Mouse (Mus musculus) embryonic fibroblast, embryonic 13.5 days (primary cell): ENCODE results near the gene Pex12.
"Not testable (repeated sequence)": the region's sequence is repeated elsewhere in the genome, so short reads cannot be mapped to it uniquely, and the experiment has no call there.

Source experiments
- CTCF ChIP-seq: IDR thresholded peaks from 2 replicates; pipeline ENCODE4 v1.5.1; 2011; ENCODE audit warnings: mild to moderate bottlenecking, control low read depth, low read length, moderate library complexity, borderline replicate concordance; ENCODE audit not compliant: insufficient read depth
- POLR2A ChIP-seq: IDR thresholded peaks from 2 replicates; pipeline ENCODE4 v1.6.1; 2011; ENCODE audit warnings: low read depth, mild to moderate bottlenecking, control low read depth, low read length, moderate library complexity

- not testable (repeated sequence) for TF ChIP-seq POLR2A, CTCF
These were observed 24.3 kb upstream of the Pex12 start for GRCm38 (mm10) chr11:83326692-83327091.
